Mouse (Mus musculus): ENCODE results near the gene Tmem109. TPM values are rescaled to one million over a fixed set of nuclear protein-coding genes. Genes with fewer than 3 reads are reported as not detected.

Tmem109 gene
- polyA plus RNA-seq, 1 experiment from 2014 or later, result 20.0 TPM

GRCm38 (mm10) chr19:10821319-10821718, 60.5 kb downstream of the Tmem109 start:
- 46% methylated on average over 7 of the region's 7 CpGs for WGBS (ENCODE audit: insufficient replicate concordance)
- H3K4me1 ChIP-seq (replicated peaks), result no peaks in the 10 kb centered on the region
- H3K9me3 ChIP-seq (replicated peaks), result no peaks in the 10 kb centered on the region
- no peak for ATAC-seq (ENCODE audit: insufficient read depth)
- no peaks in the 10 kb centered on the region for H3K27me3 ChIP-seq
- no peaks in the 10 kb centered on the region for H3K36me3 ChIP-seq (replicated peaks)
- no peak overlapping the region for H3K4me3 ChIP-seq (replicated peaks)
- H3K4me2 ChIP-seq, result no peak overlapping the region
- no peak overlapping the region for H3K9ac ChIP-seq
- no peak overlapping the region for H3K27ac ChIP-seq (replicated peaks)

Other genes starting within 250 kb of the Tmem109 start
- gene Vwce, start 247.8 kb downstream of the Tmem109 start, polyA plus RNA-seq (2015; fragmentation: Nextera tagmentation; extraction: Ambion mirVana), result 11.8 and 11.9 TPM in 2 replicates
- gene Pga5, start 203.9 kb downstream of the Tmem109 start, polyA plus RNA-seq (2015; fragmentation: Nextera tagmentation; extraction: Ambion mirVana), result not detected in 2 replicates
- gene Vps37c, start 193.3 kb downstream of the Tmem109 start, polyA plus RNA-seq (2015; fragmentation: Nextera tagmentation; extraction: Ambion mirVana), result 11.4 and 12.1 TPM in 2 replicates
- gene Cd5, start 143.0 kb downstream of the Tmem109 start, polyA plus RNA-seq (2015; fragmentation: Nextera tagmentation; extraction: Ambion mirVana), result 0.03 TPM in 1 of 2 replicates, not detected in the other
- 0.05 TPM in 1 of 2 replicates, not detected in the other for gene Cd6, start 51.9 kb downstream of the Tmem109 start, polyA plus RNA-seq (2015; fragmentation: Nextera tagmentation; extraction: Ambion mirVana)
- 1.2 and 1.7 TPM in 2 replicates for gene Slc15a3, start 42.3 kb downstream of the Tmem109 start, polyA plus RNA-seq (2015; fragmentation: Nextera tagmentation; extraction: Ambion mirVana)
- gene Tmem132a, start 12.1 kb downstream of the Tmem109 start, polyA plus RNA-seq (2015; fragmentation: Nextera tagmentation; extraction: Ambion mirVana), result 2.8 and 3.5 TPM in 2 replicates
- gene Prpf19, start 13.2 kb upstream of the Tmem109 start, polyA plus RNA-seq (2015; fragmentation: Nextera tagmentation; extraction: Ambion mirVana), result 13.6 and 14.5 TPM in 2 replicates
- not detected in 2 replicates for gene Zp1, start 38.6 kb upstream of the Tmem109 start, polyA plus RNA-seq (2015; fragmentation: Nextera tagmentation; extraction: Ambion mirVana)
- gene Ptgdr2, start 55.2 kb upstream of the Tmem109 start, polyA plus RNA-seq (2015; fragmentation: Nextera tagmentation; extraction: Ambion mirVana), result not detected in 2 replicates
- gene Ccdc86, start 67.3 kb upstream of the Tmem109 start, polyA plus RNA-seq (2015; fragmentation: Nextera tagmentation; extraction: Ambion mirVana), result 11.6 and 13.7 TPM in 2 replicates
- not detected in 2 replicates for gene Ms4a10, start 92.7 kb upstream of the Tmem109 start, polyA plus RNA-seq (2015; fragmentation: Nextera tagmentation; extraction: Ambion mirVana)
- not detected in 2 replicates for gene Ms4a15, start 111.2 kb upstream of the Tmem109 start, polyA plus RNA-seq (2015; fragmentation: Nextera tagmentation; extraction: Ambion mirVana)
- gene Ms4a18, start 136.0 kb upstream of the Tmem109 start, polyA plus RNA-seq (2015; fragmentation: Nextera tagmentation; extraction: Ambion mirVana), result 0.08 TPM in 1 of 2 replicates, not detected in the other
- 0.10 and 0.21 TPM in 2 replicates for gene Ms4a8a, start 199.1 kb upstream of the Tmem109 start, polyA plus RNA-seq (2015; fragmentation: Nextera tagmentation; extraction: Ambion mirVana)
- gene 1700017D01Rik, start 248.9 kb upstream of the Tmem109 start, polyA plus RNA-seq (2015; fragmentation: Nextera tagmentation; extraction: Ambion mirVana), result not detected in 2 replicates